Mouse (Mus musculus) forelimb bud, embryonic 11.5 days (tissue): ENCODE measurements around the gene Mapkbp1.

Experiments
- DNase-seq: peaks from one replicate; pipeline ENCODE4 v3.0.0-alpha.2; 2012; ENCODE audit warnings: low read depth, low spot score

The Mapkbp1 gene

DNA sequence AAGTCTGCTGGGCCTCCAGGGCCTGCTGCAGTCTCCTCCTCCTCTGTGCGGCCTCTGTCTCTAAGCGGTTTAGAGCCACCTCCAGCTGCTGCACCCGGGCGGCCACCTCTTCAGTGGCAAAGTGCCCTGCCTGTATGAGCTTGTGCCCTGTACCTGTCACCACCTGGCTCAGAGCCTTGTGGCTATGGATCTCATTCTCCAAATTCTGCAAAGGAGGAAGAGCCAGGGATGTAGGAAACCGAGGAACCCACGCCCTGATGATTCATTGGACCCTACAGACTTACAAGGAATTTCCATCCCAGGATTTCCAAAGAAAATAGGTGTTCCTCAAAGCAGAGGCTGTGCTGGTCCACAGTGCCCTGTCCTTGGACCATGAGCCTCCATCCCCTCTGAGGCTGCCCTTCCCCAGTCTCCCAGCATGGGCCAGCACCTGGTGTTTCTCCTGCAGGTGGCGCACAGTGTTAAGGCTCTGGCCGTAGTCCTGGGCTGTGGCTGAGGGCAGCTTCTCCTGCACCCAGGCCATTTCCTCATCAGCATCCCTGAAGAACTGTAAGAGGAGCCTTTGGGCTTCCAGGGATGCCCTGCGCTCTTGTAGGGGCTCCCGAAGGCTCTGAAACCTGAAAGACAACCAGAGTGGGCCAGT lies 77.3 kb downstream of the Mapkbp1 start:
- DNase-seq, result peak; percentile 23

DNA sequence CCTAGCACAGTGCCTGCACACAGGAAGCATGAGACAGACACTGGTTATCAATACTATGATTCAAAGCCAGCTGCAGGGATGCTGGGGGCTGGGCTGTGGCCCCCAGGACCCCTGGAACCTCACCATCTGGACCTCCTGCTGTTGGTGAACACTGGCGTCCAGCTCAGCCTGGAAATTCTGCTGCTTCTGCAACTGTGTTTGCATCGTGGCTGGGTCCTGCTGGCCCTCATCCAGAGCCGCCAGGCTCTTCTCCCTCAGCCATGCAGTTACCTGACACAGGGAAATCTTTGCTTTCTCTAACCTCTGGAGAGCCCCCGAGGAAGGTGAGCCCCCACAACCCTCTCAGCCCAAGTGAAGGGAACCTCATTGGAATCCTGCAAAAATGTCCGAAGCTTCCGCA lies 78.9 kb downstream of the Mapkbp1 start:
- DNase-seq, result no peak

DNA sequence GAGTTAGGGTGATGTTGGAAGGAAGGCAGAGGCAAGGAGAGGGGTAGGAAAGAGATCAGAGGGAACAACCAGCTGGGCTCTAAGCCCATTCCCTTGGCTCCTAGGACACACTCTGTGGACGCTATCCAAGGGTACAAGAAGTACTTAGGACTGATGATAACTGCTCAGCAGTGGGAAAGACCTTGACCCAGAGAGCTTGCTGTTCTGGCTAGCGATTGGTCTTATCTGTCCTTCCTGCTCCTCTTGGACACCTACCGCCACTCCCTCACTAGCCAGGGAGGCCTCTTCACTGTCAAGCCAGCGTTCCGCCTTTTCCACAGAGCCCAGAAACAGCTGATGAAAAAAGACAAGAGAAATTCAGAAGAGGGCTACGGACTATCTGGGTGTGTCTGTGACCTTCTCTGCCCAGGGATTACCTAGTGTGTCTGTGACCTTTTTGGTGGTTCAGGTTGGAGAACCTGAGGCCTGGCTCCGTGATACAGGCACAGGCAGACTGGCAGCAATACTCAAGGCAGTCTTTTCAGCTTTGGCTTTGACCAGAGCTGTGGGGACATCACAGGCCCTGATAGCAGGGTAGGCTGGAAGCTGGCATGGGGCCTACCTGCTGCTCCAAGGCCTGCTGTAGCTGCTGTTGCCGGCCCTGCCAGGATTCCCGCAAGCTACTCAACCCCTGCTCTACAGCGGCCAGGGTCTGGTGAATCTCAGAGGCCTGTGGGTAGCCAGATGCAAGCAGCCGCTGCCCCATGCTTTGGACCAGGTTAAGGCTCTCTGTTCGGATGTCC lies 82.5 kb downstream of the Mapkbp1 start:
- DNase-seq, result no peak

DNA sequence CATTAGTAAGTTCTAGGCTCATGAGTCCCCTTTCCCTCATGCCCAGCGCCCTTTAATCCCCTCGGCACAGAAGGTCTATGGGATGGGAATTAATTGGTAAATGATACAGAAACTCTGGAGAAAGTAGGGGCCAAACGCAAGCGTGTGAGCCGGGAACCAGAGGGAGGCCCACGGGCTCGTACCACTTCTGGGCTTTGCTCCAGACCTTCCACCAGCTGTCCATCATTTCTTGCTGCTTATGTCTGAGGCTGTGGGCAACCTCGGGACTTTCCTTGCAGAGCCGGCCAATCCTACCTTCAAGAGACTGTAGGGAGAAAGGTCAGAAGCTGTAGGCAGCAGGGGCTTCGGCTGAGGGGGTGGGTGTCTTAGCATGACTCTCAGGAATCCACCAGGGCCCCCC lies 83.4 kb downstream of the Mapkbp1 start:
- DNase-seq, result no peak

DNA sequence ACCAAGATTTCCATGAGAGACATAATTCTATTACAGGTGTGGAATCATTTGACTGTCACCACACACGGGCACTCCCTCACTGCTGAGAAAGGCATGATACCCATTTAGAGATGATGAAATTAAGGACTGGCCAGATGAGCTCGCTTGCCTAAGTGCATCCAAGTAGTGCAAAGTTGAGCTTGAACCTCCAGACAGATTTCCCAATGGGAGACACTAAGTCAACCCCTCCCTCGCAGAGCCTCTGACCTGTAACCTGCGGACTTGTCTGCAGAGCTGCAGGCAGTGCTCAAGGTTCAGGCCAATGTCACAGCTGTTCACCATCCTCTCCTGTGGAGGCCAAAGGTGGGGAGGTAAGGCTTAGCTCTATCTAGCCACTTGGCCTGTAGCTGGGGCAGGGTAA lies 86.3 kb downstream of the Mapkbp1 start:
- DNase-seq, result no peak

DNA sequence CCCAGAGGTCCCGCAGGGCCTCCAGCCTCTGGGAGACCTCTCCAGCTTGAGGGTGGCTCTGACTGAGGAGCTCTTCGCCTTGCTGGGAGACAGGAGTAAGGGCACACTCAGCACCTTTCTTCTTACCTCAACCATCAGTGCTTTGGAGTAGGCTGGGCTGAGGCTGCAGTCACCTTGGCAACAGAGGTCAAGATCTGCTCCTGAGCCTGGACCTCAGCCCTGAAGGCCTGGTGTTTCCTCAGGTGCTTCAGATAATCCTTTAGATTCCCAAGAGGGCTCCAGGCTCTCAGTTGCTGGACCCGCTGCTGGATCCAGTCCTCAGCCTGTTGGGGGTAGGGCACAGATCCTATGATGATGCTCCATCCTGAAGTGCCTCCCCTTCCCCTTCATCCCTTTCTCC lies 87.0 kb downstream of the Mapkbp1 start:
- no peak for DNase-seq

DNA sequence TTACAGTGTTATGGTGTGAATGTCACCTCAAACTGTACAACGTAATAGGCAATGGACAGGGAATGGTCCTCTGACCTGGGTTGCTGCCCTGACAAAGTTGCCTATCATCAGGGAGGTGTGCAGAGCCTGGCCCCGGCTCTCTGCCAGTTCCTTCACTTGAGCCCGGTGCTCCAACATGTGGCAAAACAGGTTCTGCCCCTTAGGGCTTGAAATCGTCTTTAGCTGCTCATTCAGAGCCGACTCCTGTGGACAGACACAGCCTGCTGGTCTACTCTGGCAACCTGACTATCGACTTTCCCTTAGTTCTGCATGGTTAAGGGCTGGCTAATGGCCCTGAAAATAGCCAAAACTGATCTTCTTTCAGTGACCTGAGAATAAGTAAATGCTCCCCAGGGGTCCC lies 87.7 kb downstream of the Mapkbp1 start:
- DNase-seq, result peak; percentile 11

DNA sequence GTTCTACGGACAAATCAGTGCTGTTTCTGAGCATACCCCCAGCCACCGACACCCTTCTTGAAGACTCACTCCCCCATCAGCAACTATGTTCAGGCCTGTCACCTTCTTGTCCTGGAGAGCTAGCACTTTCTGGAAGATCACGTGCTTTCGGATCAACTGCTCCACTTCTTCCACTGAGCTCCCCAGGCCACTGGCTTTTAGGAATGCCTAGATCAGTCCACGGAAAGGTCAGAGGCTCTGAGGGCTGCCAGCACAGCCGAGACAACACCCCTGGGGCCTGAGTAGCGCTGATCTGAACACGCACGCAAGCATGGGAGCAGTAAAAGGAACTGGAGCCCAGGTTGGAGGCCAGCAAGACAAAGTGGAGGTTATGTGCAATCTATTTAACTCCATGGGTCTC lies 88.2 kb downstream of the Mapkbp1 start:
- DNase-seq, result no peak

DNA sequence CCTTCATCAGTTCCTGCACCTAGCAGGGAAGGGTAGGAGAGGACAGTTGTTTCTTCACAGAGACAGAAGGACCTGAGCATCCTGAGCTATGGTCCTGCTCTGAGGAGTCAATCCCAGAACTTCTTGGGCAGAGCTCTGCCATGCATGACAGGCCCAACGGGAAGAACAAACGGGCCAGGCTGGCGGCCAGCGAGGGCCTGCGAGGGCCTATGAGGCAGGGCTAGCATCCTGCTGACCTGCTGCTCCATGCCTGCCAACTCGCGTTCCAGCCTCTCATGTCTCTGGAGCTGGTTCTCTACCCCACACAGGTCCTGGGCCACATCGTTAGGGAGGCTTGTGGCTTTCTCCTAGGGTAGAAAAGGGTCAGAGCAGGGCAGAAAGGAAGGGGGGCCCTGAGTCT lies 89.7 kb downstream of the Mapkbp1 start:
- no peak for DNase-seq

DNA sequence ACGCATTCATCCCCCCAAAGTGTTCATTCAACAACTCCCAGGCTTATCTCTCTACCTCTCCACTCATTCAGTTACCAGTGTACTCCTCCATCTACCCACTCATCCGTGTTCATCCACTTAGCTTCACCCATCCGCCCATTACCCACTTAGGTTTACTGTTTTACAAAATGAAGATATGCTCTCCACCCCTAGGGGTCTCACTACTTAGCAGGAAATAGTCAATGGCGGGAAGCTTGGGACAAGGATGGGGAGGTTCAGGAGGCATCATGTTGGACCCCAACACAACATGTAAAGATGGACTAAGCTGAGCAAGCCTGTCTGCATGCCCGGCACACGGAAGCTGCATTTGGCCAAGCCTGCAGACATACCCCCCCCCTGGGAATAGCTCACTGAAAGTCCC lies 92.1 kb downstream of the Mapkbp1 start:
- no peak for DNase-seq

DNA sequence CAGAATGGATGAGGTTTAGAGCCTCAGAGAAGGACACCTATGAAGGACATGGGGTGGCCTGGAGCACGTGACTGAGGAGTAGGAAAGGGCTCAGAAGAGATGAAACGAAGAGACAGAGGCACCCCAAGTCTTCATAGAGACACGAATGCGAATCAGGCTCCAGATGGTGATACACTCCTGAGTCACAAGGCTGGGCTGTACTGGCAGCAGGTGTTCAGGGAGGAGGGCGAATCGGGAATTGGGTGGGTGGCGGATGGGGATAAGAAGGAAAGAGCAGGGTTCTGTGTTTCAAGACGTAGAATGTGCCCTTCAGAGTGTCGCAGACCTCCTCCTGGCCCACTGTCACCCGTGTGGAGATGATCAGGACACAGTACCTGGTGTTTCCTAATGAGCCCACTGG lies 92.7 kb downstream of the Mapkbp1 start:
- DNase-seq, result no peak

DNA sequence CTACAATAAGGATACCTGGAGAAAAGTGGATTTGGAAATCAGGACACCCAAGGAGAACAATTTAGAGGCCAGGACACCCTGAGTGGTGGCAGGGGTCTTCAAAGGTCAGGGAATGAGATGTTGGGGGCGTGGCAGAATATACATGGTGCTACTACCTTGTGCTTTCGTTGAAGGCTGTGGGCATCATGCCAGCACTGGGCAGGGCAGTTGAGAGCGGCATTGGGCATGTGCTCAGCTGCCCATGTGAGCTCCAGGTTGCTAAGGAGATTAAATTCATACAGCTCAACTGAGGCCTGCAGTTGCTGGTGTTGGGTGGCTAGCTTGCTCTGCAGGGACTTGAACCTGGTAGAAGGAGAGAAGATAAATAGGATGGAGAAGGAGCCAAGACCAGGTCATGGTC lies 93.7 kb downstream of the Mapkbp1 start:
- no peak for DNase-seq

DNA sequence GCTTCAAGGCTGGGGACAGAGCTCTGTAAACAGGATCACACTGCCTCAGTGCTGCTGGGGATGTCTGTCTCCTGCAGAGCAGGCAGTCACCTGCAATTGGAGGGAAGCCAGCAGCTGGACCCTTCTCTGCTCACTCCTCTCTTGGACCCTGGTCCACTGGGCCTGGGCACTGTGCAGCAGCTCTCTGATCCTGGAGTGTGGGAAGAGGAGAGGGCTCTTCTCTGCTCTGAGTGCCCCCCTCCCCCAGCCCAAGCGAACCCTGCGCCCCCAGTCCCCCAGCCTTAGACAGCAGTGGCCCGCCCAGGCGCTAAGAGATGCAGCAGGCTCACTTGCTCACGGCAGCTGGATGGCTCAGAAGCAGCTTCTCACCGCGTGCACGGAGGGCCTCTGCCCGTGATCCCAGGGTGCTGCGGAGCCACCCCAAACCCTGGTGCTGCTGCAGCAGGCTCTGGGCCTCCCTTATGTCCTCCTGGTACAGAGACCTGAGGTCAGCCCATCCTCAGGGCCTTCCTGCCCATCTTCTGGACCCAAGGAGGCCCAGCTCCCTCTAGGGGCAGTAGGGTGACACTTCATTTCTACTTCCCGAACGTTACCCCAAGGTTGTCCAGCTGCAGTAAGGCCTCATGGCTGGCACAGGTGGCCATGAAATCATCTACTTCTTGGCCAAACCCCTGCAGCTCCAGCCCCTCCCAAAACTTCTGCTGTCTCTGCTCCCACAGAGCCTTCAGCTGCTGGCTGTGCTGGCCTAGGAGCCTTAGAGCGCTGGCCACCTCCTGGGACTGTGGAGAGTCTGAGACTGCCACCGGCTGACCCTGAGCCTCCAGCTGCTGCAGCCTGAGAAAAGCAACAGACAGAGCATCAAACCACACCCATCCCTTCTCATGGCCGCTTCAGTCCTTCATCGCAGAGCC lies 96.3 kb downstream of the Mapkbp1 start:
- DNase-seq, result peak; percentile 40

DNA sequence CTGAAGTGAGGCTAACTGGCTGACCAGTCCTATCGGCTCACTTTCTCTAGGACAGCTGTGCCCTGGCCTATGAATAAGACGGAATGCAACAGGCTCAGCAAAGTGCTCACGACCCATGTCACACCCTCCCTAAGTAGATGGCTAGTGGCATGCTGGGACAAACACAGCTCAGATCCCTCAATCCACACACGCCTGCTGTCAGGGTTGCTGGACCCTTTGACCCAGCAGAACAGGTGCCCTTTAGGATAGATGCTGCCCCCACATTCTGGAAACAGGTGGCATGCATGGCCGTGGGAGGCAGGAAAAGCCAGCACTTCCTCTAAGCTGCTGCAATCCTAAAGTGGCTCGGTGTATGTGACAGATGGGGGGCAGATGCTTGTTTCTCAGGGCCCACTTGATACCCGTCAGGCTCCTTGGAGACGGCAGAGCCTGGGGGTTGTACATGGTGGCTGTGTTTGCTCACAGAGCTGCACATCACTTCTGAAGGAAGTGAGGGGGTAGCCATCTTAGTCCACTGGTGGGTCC lies 97.0 kb downstream of the Mapkbp1 start:
- DNase-seq, result no peak

DNA sequence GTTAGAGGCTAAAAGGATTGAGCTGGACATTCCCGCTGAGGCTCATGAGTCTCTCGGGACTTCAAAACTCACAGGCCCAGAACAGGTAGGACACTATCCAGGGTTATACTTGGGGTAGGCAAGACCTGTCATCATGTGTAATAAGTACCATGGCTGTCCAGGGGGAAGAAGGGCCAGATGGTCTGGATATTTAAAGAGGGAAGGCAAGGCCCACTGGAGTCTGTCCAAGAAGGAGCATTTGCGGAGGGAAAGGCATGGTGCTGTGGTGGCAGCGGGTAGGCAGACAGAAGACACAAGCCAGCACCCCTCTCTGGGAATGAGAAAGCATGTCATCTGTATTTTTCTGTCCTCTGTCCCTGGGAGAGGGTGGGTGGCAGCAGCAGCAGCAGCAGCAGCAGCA lies 101.6 kb downstream of the Mapkbp1 start:
- DNase-seq, result no peak

DNA sequence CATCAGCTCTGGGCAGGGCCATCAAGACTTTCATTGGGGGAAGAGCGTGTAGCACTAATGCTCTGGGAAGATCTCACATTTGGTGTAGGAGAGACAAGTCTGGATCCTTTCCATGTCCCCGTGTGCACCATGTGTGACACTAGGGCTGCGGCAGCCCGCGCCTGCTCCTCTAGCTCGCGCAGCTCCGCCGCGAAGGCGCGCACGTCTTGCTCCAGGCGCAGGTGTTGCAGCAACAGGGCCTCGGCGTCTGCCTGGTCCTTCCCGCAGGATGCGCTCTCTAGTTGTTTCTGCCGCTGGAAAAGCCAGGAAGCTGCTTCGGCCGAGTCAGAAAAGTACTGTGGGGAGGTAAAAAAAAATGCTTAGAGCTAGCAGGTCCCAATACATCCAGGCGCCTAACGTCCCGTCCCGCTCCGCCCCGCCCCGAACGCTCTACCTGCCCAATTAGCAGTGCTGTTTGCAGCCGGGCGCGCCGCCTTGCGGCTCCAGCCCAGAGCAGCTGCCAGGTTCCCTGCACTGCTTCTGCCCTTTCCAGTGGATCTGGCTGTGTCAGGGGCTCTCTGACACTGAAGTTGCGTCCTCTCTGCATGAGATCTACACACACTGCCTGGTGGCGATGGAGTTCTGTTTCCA lies 103.7 kb downstream of the Mapkbp1 start:
- DNase-seq, result peak; percentile 50
